Mouse (Mus musculus) CD4-positive helper T cell, adult 2 months (primary cell): ENCODE data around the gene Rnf31.

ENCODE experiments used
- DNase-seq: peaks from one replicate; pipeline ENCODE4 v3.0.0-alpha.2; 2012; ENCODE audit warnings: low read depth, missing footprints, low spot score

Gene Rnf31

GRCm38 (mm10) chr14:55644261-55644888 lies 52.9 kb downstream of the Rnf31 start:
- peak; percentile 62 for DNase-seq

GRCm38 (mm10) chr14:55649884-55650283 lies 58.4 kb downstream of the Rnf31 start, which contains the start of gene Tssk4:
Tssk4 (plus strand) TSS chr14:55650184.
- DNase-seq = no peak

- no peak for DNase-seq
These were observed 60.0 kb downstream of the Rnf31 start for GRCm38 (mm10) chr14:55651528-55651927.
